Mouse (Mus musculus): Measurements from ENCODE around the gene Arhgef3. TPM values are rescaled to one million over a fixed set of nuclear protein-coding genes. Genes with fewer than 3 reads are reported as not detected.

Gene Arhgef3
- polyA plus RNA-seq, 1 experiment, result 17.0 TPM

- Histone ChIP-seq H3K4me3 (ENCODE audit: control insufficient read depth, insufficient read depth, low read length) (no peak overlapping the region), H3K36me3 (ENCODE audit: control insufficient read depth, insufficient read depth, low read length) (peaks cover 9% of the 10 kb centered on the region; the same call in 1 of the 2 replicates)
- WGBS, result 85% methylated on average over 2 of the region's 2 CpGs
These were observed 275.0 kb downstream of the Arhgef3 start for GRCm38 (mm10) chr14:27389722-27390121.

GRCm38 (mm10) chr14:27390663-27391062 lies 276.0 kb downstream of the Arhgef3 start:
- TF ChIP-seq CTCF (IDR thresholded peaks at IDR 0.05; ENCODE audit: borderline replicate concordance, control insufficient read depth, extremely low read depth, insufficient read depth, low read length, poor library complexity) (no peak), POLR2A (IDR thresholded peaks at IDR 0.05; ENCODE audit: control insufficient read depth, extremely low read depth, insufficient read depth, low read length, poor library complexity) (no peak)
- Histone ChIP-seq H3K4me1 (replicated peaks; ENCODE audit: control insufficient read depth, insufficient read depth, low read length) (peaks cover 10% of the 10 kb centered on the region), H3K27ac (ENCODE audit: control insufficient read depth, insufficient read depth, low read length) (no peak overlapping the region), H3K4me3 (ENCODE audit: control insufficient read depth, insufficient read depth, low read length) (no peak overlapping the region), H3K27me3 (ENCODE audit: control insufficient read depth, insufficient read depth, low read length) (no peaks in the 10 kb centered on the region), H3K36me3 (ENCODE audit: control insufficient read depth, insufficient read depth, low read length) (peaks cover 9% of the 10 kb centered on the region; the same call in 1 of the 2 replicates)
- WGBS, result 58% methylated on average over 7 of the region's 7 CpGs
- DNase-seq, result no peak

More at GRCm38 (mm10) chr14:27389722-27390121, 275.0 kb downstream of the Arhgef3 start:
- Histone ChIP-seq H3K4me1 (replicated peaks; ENCODE audit: control insufficient read depth, insufficient read depth, low read length) (peaks cover 10% of the 10 kb centered on the region), H3K27ac (ENCODE audit: control insufficient read depth, insufficient read depth, low read length) (no peak overlapping the region), H3K27me3 (ENCODE audit: control insufficient read depth, insufficient read depth, low read length) (no peaks in the 10 kb centered on the region)
- no peak for DNase-seq
- TF ChIP-seq CTCF (IDR thresholded peaks at IDR 0.05; ENCODE audit: borderline replicate concordance, control insufficient read depth, extremely low read depth, insufficient read depth, low read length, poor library complexity) (no peak), POLR2A (IDR thresholded peaks at IDR 0.05; ENCODE audit: control insufficient read depth, extremely low read depth, insufficient read depth, low read length, poor library complexity) (no peak)

GRCm38 (mm10) chr14:27391776-27392308 lies 277.1 kb downstream of the Arhgef3 start:
- 23% methylated on average over 9 of the region's 9 CpGs for WGBS
- Histone ChIP-seq H3K4me3 (ENCODE audit: control insufficient read depth, insufficient read depth, low read length) (no peak overlapping the region), H3K27me3 (ENCODE audit: control insufficient read depth, insufficient read depth, low read length) (no peaks in the 10 kb centered on the region), H3K4me1 (replicated peaks; ENCODE audit: control insufficient read depth, insufficient read depth, low read length) (peaks cover 10% of the 10 kb centered on the region), H3K27ac (ENCODE audit: control insufficient read depth, insufficient read depth, low read length) (no peak overlapping the region), H3K36me3 (ENCODE audit: control insufficient read depth, insufficient read depth, low read length) (peaks cover 9% of the 10 kb centered on the region; the same call in 1 of the 2 replicates)
- DNase-seq, result no peak
- no peak for TF ChIP-seq POLR2A (IDR thresholded peaks at IDR 0.05; ENCODE audit: control insufficient read depth, extremely low read depth, insufficient read depth, low read length, poor library complexity)
- no peak for TF ChIP-seq CTCF (IDR thresholded peaks at IDR 0.05; ENCODE audit: borderline replicate concordance, control insufficient read depth, extremely low read depth, insufficient read depth, low read length, poor library complexity)

GRCm38 (mm10) chr14:27392660-27393059 lies 278.0 kb downstream of the Arhgef3 start:
- H3K27ac ChIP-seq (ENCODE audit: control insufficient read depth, insufficient read depth, low read length), result no peak overlapping the region
- H3K27me3 ChIP-seq (ENCODE audit: control insufficient read depth, insufficient read depth, low read length), result no peaks in the 10 kb centered on the region
- no peak for DNase-seq
- 100% methylated on average over 2 of the region's 2 CpGs for WGBS
- TF ChIP-seq POLR2A (IDR thresholded peaks at IDR 0.05; ENCODE audit: control insufficient read depth, extremely low read depth, insufficient read depth, low read length, poor library complexity), result no peak
- no peak overlapping the region for H3K4me3 ChIP-seq (ENCODE audit: control insufficient read depth, insufficient read depth, low read length)
- peaks cover 10% of the 10 kb centered on the region for H3K4me1 ChIP-seq (replicated peaks; ENCODE audit: control insufficient read depth, insufficient read depth, low read length)
- H3K36me3 ChIP-seq (ENCODE audit: control insufficient read depth, insufficient read depth, low read length), result peaks cover 10% of the 10 kb centered on the region

GRCm38 (mm10) chr14:27393806-27394205 lies 279.1 kb downstream of the Arhgef3 start:
- H3K27ac ChIP-seq (ENCODE audit: control insufficient read depth, insufficient read depth, low read length), result no peak overlapping the region
- no peak overlapping the region for H3K4me3 ChIP-seq (ENCODE audit: control insufficient read depth, insufficient read depth, low read length)
- no peak for DNase-seq
- 92% methylated on average over 10 of the region's 10 CpGs for WGBS
- no peaks in the 10 kb centered on the region for H3K27me3 ChIP-seq (ENCODE audit: control insufficient read depth, insufficient read depth, low read length)
- no peak for TF ChIP-seq CTCF (IDR thresholded peaks at IDR 0.05; ENCODE audit: borderline replicate concordance, control insufficient read depth, extremely low read depth, insufficient read depth, low read length, poor library complexity)
- TF ChIP-seq POLR2A (IDR thresholded peaks at IDR 0.05; ENCODE audit: control insufficient read depth, extremely low read depth, insufficient read depth, low read length, poor library complexity), result no peak
- peaks cover 10% of the 10 kb centered on the region for H3K4me1 ChIP-seq (replicated peaks; ENCODE audit: control insufficient read depth, insufficient read depth, low read length)
- H3K36me3 ChIP-seq (ENCODE audit: control insufficient read depth, insufficient read depth, low read length), result peaks cover 14% of the 10 kb centered on the region

- Histone ChIP-seq H3K4me1 (replicated peaks; ENCODE audit: control insufficient read depth, insufficient read depth, low read length) (peaks cover 13% of the 10 kb centered on the region), H3K4me3 (ENCODE audit: control insufficient read depth, insufficient read depth, low read length) (no peak overlapping the region), H3K27ac (ENCODE audit: control insufficient read depth, insufficient read depth, low read length) (no peak overlapping the region), H3K27me3 (ENCODE audit: control insufficient read depth, insufficient read depth, low read length) (no peaks in the 10 kb centered on the region), H3K36me3 (ENCODE audit: control insufficient read depth, insufficient read depth, low read length) (peaks cover 14% of the 10 kb centered on the region)
- DNase-seq, result no peak
- 91% methylated on average over 7 of the region's 7 CpGs for WGBS
- no peak for TF ChIP-seq CTCF (IDR thresholded peaks at IDR 0.05; ENCODE audit: borderline replicate concordance, control insufficient read depth, extremely low read depth, insufficient read depth, low read length, poor library complexity)
- TF ChIP-seq POLR2A (IDR thresholded peaks at IDR 0.05; ENCODE audit: control insufficient read depth, extremely low read depth, insufficient read depth, low read length, poor library complexity), result no peak
These were observed 281.7 kb downstream of the Arhgef3 start for GRCm38 (mm10) chr14:27396424-27396823.

GRCm38 (mm10) chr14:27397526-27397925 lies 282.8 kb downstream of the Arhgef3 start:
- TF ChIP-seq CTCF (IDR thresholded peaks at IDR 0.05; ENCODE audit: borderline replicate concordance, control insufficient read depth, extremely low read depth, insufficient read depth, low read length, poor library complexity), result no peak
- no peak for TF ChIP-seq POLR2A (IDR thresholded peaks at IDR 0.05; ENCODE audit: control insufficient read depth, extremely low read depth, insufficient read depth, low read length, poor library complexity)
- no peak for DNase-seq
- Histone ChIP-seq H3K27me3 (ENCODE audit: control insufficient read depth, insufficient read depth, low read length) (no peaks in the 10 kb centered on the region), H3K4me3 (ENCODE audit: control insufficient read depth, insufficient read depth, low read length) (no peak overlapping the region), H3K27ac (ENCODE audit: control insufficient read depth, insufficient read depth, low read length) (no peak overlapping the region), H3K36me3 (ENCODE audit: control insufficient read depth, insufficient read depth, low read length) (peaks cover 14% of the 10 kb centered on the region), H3K4me1 (replicated peaks; ENCODE audit: control insufficient read depth, insufficient read depth, low read length) (peaks cover 16% of the 10 kb centered on the region)
- WGBS, result 73% methylated on average over 6 of the region's 6 CpGs

All from thymus, adult 2 months (tissue).